Mouse (Mus musculus) CH12.LX (cell line): Measurements from ENCODE around the gene Cxcl1. TPM values are rescaled to one million over a fixed set of nuclear protein-coding genes. Genes with fewer than 3 reads are reported as not detected.

Experiments
- DNase-seq: peaks from one replicate; pipeline ENCODE4 v3.0.0-alpha.2; 2013; ENCODE audit errors: extremely low read depth
- H3K27ac ChIP-seq: 2 replicates; pipeline ENCODE4 v1.5.1; 2012; ENCODE audit warnings: low read depth, mild to moderate bottlenecking, control low read depth, moderate library complexity; ENCODE audit not compliant: insufficient read depth
- H3K27me3 ChIP-seq: replicated peaks from 2 replicates; pipeline ENCODE3; 2012; ENCODE audit warnings: inconsistent platforms
- H3K36me3 ChIP-seq, 2 experiments: replicated peaks in 1 of 2; 2 replicates each; pipeline versions ENCODE3 to v1.6.1; 2012; ENCODE audit warnings: inconsistent platforms in 1 of 2, low read length in 1 of 2, mild to moderate bottlenecking in 1 of 2, mixed read lengths in 1 of 2, moderate library complexity in 1 of 2; ENCODE audit not compliant: control insufficient read depth in 1 of 2, insufficient read depth in 1 of 2
- H3K4me1 ChIP-seq, 2 experiments: 2 replicates each; pipeline ENCODE4 v1.6.1; 2012; ENCODE audit warnings: inconsistent platforms in 1 of 2, moderate library complexity in 1 of 2; ENCODE audit not compliant: insufficient read depth in 2 of 2, control insufficient read depth in 1 of 2
- H3K4me2 ChIP-seq: 2 replicates; pipeline ENCODE4 v1.6.1; 2012; ENCODE audit warnings: low read depth, mild to moderate bottlenecking, control low read depth; ENCODE audit not compliant: poor library complexity, insufficient read depth, severe bottlenecking
- H3K4me3 ChIP-seq, 3 experiments: fragments of 150-350 bp in 1 of 3; sonication (generic) in 1 of 3; replicated peaks in 1 of 3; 2 replicates each; pipeline versions ENCODE3 to v1.5.1; 2011 to 2012; ENCODE audit warnings: low read depth in 2 of 3, low read length in 2 of 3, mild to moderate bottlenecking in 2 of 3, moderate library complexity in 2 of 3, control low read depth in 1 of 3, improper control_type of control experiment in 1 of 3, inconsistent platforms in 1 of 3, mixed read lengths in 1 of 3; ENCODE audit not compliant: poor library complexity in 1 of 3
- H3K79me2 ChIP-seq: replicated peaks from 2 replicates; pipeline ENCODE4 v1.6.1; 2012; ENCODE audit warnings: mild to moderate bottlenecking, moderate library complexity; ENCODE audit not compliant: control insufficient read depth, poor library complexity, insufficient read depth, severe bottlenecking; ENCODE audit errors: extremely low read depth
- H3K9ac ChIP-seq: 2 replicates; pipeline ENCODE4 v1.6.1; 2012; ENCODE audit warnings: low read depth, mild to moderate bottlenecking, control low read depth, moderate library complexity; ENCODE audit not compliant: insufficient read depth
- H3K9me3 ChIP-seq: replicated peaks from 2 replicates; pipeline ENCODE3; 2012; ENCODE audit warnings: low read length, inconsistent platforms, mixed read lengths
- CHD1 ChIP-seq: IDR thresholded peaks from 2 replicates; pipeline ENCODE4 v1.6.1; 2012; ENCODE audit warnings: low read depth, low read length, improper control_type of control experiment, inconsistent platforms
- E2F4 ChIP-seq: IDR thresholded peaks from 2 replicates; pipeline ENCODE4 v1.6.1; 2011; ENCODE audit warnings: low read depth, low read length, improper control_type of control experiment; ENCODE audit not compliant: insufficient replicate concordance
- ELF1 ChIP-seq: IDR thresholded peaks from 2 replicates; pipeline ENCODE4 v1.6.1; 2014; ENCODE audit warnings: low read depth, mild to moderate bottlenecking, inconsistent platforms, low read length, improper control_type of control experiment
- GABPA ChIP-seq: IDR thresholded peaks from 2 replicates; pipeline ENCODE4 v1.6.1; 2012; ENCODE audit warnings: low read depth, low read length, improper control_type of control experiment, inconsistent platforms; ENCODE audit not compliant: insufficient replicate concordance
- HCFC1 ChIP-seq: IDR thresholded peaks from 2 replicates; pipeline ENCODE4 v1.6.1; 2012; ENCODE audit warnings: low read depth, mild to moderate bottlenecking, inconsistent platforms, low read length, improper control_type of control experiment
- JUN ChIP-seq: IDR thresholded peaks from 2 replicates; pipeline ENCODE4 v1.6.1; 2011; ENCODE audit warnings: low read depth, mild to moderate bottlenecking, low read length, improper control_type of control experiment, moderate library complexity; ENCODE audit not compliant: insufficient read depth
- JUND ChIP-seq: conservative IDR thresholded peaks from 2 replicates; pipeline ENCODE4 v1.6.1; 2011; ENCODE audit warnings: low read depth, low read length, improper control_type of control experiment
- MAX ChIP-seq: IDR thresholded peaks from 2 replicates; pipeline ENCODE4 v1.6.1; 2011; ENCODE audit warnings: low read length, improper control_type of control experiment
- MAZ ChIP-seq: IDR thresholded peaks from 2 replicates; pipeline ENCODE4 v1.6.1; 2012; ENCODE audit warnings: low read depth, mild to moderate bottlenecking, inconsistent platforms, low read length, improper control_type of control experiment, moderate library complexity
- MEF2A ChIP-seq: IDR thresholded peaks from 2 replicates; pipeline ENCODE4 v1.6.1; 2014; ENCODE audit warnings: low read depth, mild to moderate bottlenecking, inconsistent platforms, low read length, improper control_type of control experiment, borderline replicate concordance
- MYC ChIP-seq: IDR thresholded peaks from 2 replicates; pipeline ENCODE4 v1.6.1; 2011; ENCODE audit warnings: low read depth, mild to moderate bottlenecking, improper control_type of control experiment, low read length
- NRF1 ChIP-seq: IDR thresholded peaks from 2 replicates; pipeline ENCODE4 v1.6.1; 2014; ENCODE audit warnings: low read depth, mild to moderate bottlenecking, inconsistent platforms, low read length, improper control_type of control experiment, moderate library complexity
- PAX5 ChIP-seq: IDR thresholded peaks from 2 replicates; pipeline ENCODE4 v1.6.1; 2012; ENCODE audit warnings: low read length, inconsistent platforms, mixed read lengths
- RAD21 ChIP-seq: IDR thresholded peaks from 2 replicates; pipeline ENCODE4 v1.6.1; 2011; ENCODE audit warnings: low read depth, mild to moderate bottlenecking, low read length, improper control_type of control experiment, moderate library complexity
- SIN3A ChIP-seq: IDR thresholded peaks from 2 replicates; pipeline ENCODE4 v1.6.1; 2012; ENCODE audit warnings: low read length, improper control_type of control experiment, inconsistent platforms
- TBP ChIP-seq: conservative IDR thresholded peaks from 2 replicates; pipeline ENCODE4 v1.6.1; 2011; ENCODE audit warnings: low read depth, low read length, improper control_type of control experiment
- TCF12 ChIP-seq: IDR thresholded peaks from 2 replicates; pipeline ENCODE4 v1.6.1; 2014; ENCODE audit warnings: low read depth, mild to moderate bottlenecking, inconsistent platforms, low read length, improper control_type of control experiment
- UBTF ChIP-seq: IDR thresholded peaks from 2 replicates; pipeline ENCODE4 v1.6.1; 2012; ENCODE audit warnings: low read depth, mild to moderate bottlenecking, inconsistent platforms, low read length, improper control_type of control experiment, moderate library complexity
- USF1 ChIP-seq: IDR thresholded peaks from 2 replicates; pipeline ENCODE4 v1.6.1; 2014; ENCODE audit warnings: low read depth, mild to moderate bottlenecking, inconsistent platforms, low read length, improper control_type of control experiment
- USF2 ChIP-seq: conservative IDR thresholded peaks from 2 replicates; pipeline ENCODE4 v1.6.1; 2011; ENCODE audit warnings: low read depth, low read length, improper control_type of control experiment
- ZC3H11A ChIP-seq: IDR thresholded peaks from 2 replicates; pipeline ENCODE4 v1.6.1; 2012; ENCODE audit warnings: low read depth, mild to moderate bottlenecking, inconsistent platforms, low read length, improper control_type of control experiment
- dilution Hi-C: fragments of 300-500 bp; cut with MboI; formaldehyde crosslinking; loops from 2 replicates; pipeline ENCODE4 v1.14.3; 2020; ENCODE audit warnings: low sequenced_read_pairs; ENCODE audit not compliant: extremely low pct_unique_long_range_greater_than_20kb, extremely low pct_ligation_motif_present
- in situ Hi-C: fragments of 300-500 bp; cut with MboI; formaldehyde crosslinking; loops from 3 replicates; pipeline ENCODE4 v1.14.3; 2019; ENCODE audit warnings: low sequenced_read_pairs, low pct_ligation_motif_present, low pct_unique_long_range_greater_than_20kb, mixed read lengths
- polyA plus RNA-seq: library from polyadenylated mRNA; unstranded; fragments of >175 nt; gene quantifications from 2 replicates; pipeline ENCODE4 v1.2.1, GENCODE M21; 2012; ENCODE audit warnings: low read depth; ENCODE audit not compliant: insufficient read length
- total RNA-seq, 2 experiments: library from RNA; depleted of rRNA; stranded (reverse); fragments of 300-350 nt in 1 of 2; fragments of >200 nt in 1 of 2; gene quantifications; 2 replicates each; pipeline ENCODE4 v1.2.3; 2012 to 2014

Gene Cxcl1
- total and polyA plus RNA-seq, 3 experiments = not detected

- no peak overlapping the region for H3K9ac ChIP-seq
- no peak for TF ChIP-seq MYC
- dilution Hi-C loops (no loop called here), in situ Hi-C loops (no loop called here)
- H3K27me3 ChIP-seq = no peaks in the 10 kb centered on the region
- H3K36me3 ChIP-seq = no peaks in the 10 kb centered on the region
- H3K79me2 ChIP-seq = no peaks in the 10 kb centered on the region
- H3K4me2 ChIP-seq = no peak overlapping the region
- no peaks in the 10 kb centered on the region for H3K9me3 ChIP-seq
- H3K27ac ChIP-seq = no peak overlapping the region
- H3K4me1 ChIP-seq = peaks cover 0 to 3% of the 10 kb centered on the region in 2 experiments; a peak in 1 of 4 replicates
- no peak for DNase-seq
- H3K4me3 ChIP-seq = no peak overlapping the region
These were observed 2.4 kb upstream of the Cxcl1 start for GRCm38 (mm10) chr5:90888661-90889060.

GRCm38 (mm10) chr5:90891464-90891813, 398 bp downstream of the Cxcl1 start:
- no peak overlapping the region for H3K4me3 ChIP-seq
- H3K79me2 ChIP-seq = no peaks in the 10 kb centered on the region
- no peak for TF ChIP-seq NRF1
- no peak for TF ChIP-seq USF2
- no peak for TF ChIP-seq MEF2A
- TF ChIP-seq JUND = no peak
- TF ChIP-seq CHD1 = no peak
- TF ChIP-seq HCFC1 = no peak
- TF ChIP-seq MYC = no peak
- TF ChIP-seq E2F4 = no peak
- TF ChIP-seq ELF1 = no peak
- TF ChIP-seq SIN3A = no peak
- TF ChIP-seq, all 38 proteins: peak for 0
- in situ Hi-C loops (no loop called here), dilution Hi-C loops (no loop called here)
- no peak overlapping the region for H3K4me2 ChIP-seq
- no peak overlapping the region for H3K9ac ChIP-seq
- H3K4me1 ChIP-seq = peaks cover 0 to 3% of the 10 kb centered on the region in 2 experiments; a peak in 1 of 4 replicates
- H3K27ac ChIP-seq = no peak overlapping the region
- H3K9me3 ChIP-seq = no peaks in the 10 kb centered on the region
- H3K27me3 ChIP-seq = no peaks in the 10 kb centered on the region
- no peaks in the 10 kb centered on the region for H3K36me3 ChIP-seq
- DNase-seq = no peak

- in situ Hi-C loops = no loop called here
- Histone ChIP-seq H3K4me3 (no peak overlapping the region), H3K79me2 (no peaks in the 10 kb centered on the region), H3K4me2 (no peak overlapping the region)
- no peak for DNase-seq
- dilution Hi-C loops = no loop called here
- TF ChIP-seq USF1 (no peak), GABPA (no peak), HCFC1 (no peak), PAX5 (no peak), MEF2A (no peak), ZC3H11A (no peak), MAX (no peak), TBP (no peak), USF2 (no peak), CHD1 (no peak), MAZ (no peak), RAD21 (no peak), JUN (no peak), MYC (no peak), TCF12 (no peak), UBTF (no peak)
- TF ChIP-seq, all 38 proteins: peak for 0
- Histone ChIP-seq H3K9ac (no peak overlapping the region), H3K27ac (no peak overlapping the region), H3K4me1 (peaks cover 3 to 4% of the 10 kb centered on the region in 2 experiments; a peak in 2 of 4 replicates), H3K27me3 (no peaks in the 10 kb centered on the region), H3K36me3 (no peaks in the 10 kb centered on the region), H3K9me3 (no peaks in the 10 kb centered on the region)
These were observed 3.2 kb downstream of the Cxcl1 start for GRCm38 (mm10) chr5:90894231-90894630.
